Mouse (Mus musculus) MEL (cell line): ENCODE data around the gene Kcnj1. TPM values are rescaled to one million over a fixed set of nuclear protein-coding genes. Genes with fewer than 3 reads are reported as not detected.

Source experiments
- DNase-seq: peaks from one replicate; pipeline ENCODE4 v3.0.0; 2011; ENCODE audit warnings: low read depth, low spot score
- H3K27ac ChIP-seq: 2 replicates; pipeline ENCODE4 v1.5.1; 2012; ENCODE audit warnings: low read depth, mild to moderate bottlenecking, control low read depth, low read length, moderate library complexity; ENCODE audit not compliant: control insufficient read depth
- H3K27me3 ChIP-seq, 2 experiments: fragments of 150-350 bp in 1 of 2; sonication (generic) in 1 of 2; 2 replicates each; pipeline ENCODE4 v1.6.1; 2012; ENCODE audit warnings: low read length in 2 of 2, mild to moderate bottlenecking in 2 of 2, improper control_type of control experiment in 1 of 2, moderate library complexity in 1 of 2; ENCODE audit not compliant: insufficient read depth in 2 of 2, control insufficient read depth in 1 of 2
- H3K36me3 ChIP-seq, 2 experiments: 2 replicates each; pipeline ENCODE4 v1.6.1; 2012 to 2014; ENCODE audit warnings: low read length in 2 of 2, improper control_type of control experiment in 1 of 2, inconsistent platforms in 1 of 2, mild to moderate bottlenecking in 1 of 2; ENCODE audit not compliant: insufficient read depth in 2 of 2, control insufficient read depth in 1 of 2
- H3K4me1 ChIP-seq, 2 experiments: fragments of 150-350 bp in 1 of 2; sonication (generic) in 1 of 2; 2 replicates each; pipeline ENCODE4 v1.6.1; 2012; ENCODE audit warnings: low read length in 2 of 2, improper control_type of control experiment in 1 of 2, mild to moderate bottlenecking in 1 of 2; ENCODE audit not compliant: insufficient read depth in 2 of 2, control insufficient read depth in 1 of 2
- H3K4me3 ChIP-seq, 2 experiments: fragments of 150-350 bp in 1 of 2; sonication (generic) in 1 of 2; 2 replicates each; pipeline ENCODE4 v1.5.1; 2012; ENCODE audit warnings: low read depth in 2 of 2, low read length in 2 of 2, mild to moderate bottlenecking in 2 of 2, moderate library complexity in 2 of 2, control low read depth in 1 of 2, improper control_type of control experiment in 1 of 2; ENCODE audit not compliant: control insufficient read depth in 1 of 2, insufficient read depth in 1 of 2
- H3K79me2 ChIP-seq: 2 replicates; pipeline ENCODE4 v1.6.1; 2012; ENCODE audit warnings: mild to moderate bottlenecking, low read length, moderate library complexity; ENCODE audit not compliant: control insufficient read depth, poor library complexity, insufficient read depth
- H3K9ac ChIP-seq: 2 replicates; pipeline ENCODE4 v1.6.1; 2012; ENCODE audit warnings: low read depth, mild to moderate bottlenecking, control low read depth, low read length, moderate library complexity; ENCODE audit not compliant: control insufficient read depth, poor library complexity, severe bottlenecking
- H3K9me3 ChIP-seq: fragments of 150-350 bp; sonication (generic); replicated peaks from 2 replicates; pipeline ENCODE4 v1.6.1; 2012; ENCODE audit warnings: mild to moderate bottlenecking, low read length, improper control_type of control experiment, moderate library complexity; ENCODE audit not compliant: insufficient read depth
- GATA1 ChIP-seq: IDR thresholded peaks from 2 replicates; pipeline ENCODE4 v1.6.1; 2011; ENCODE audit warnings: low read depth, low read length, improper control_type of control experiment
- JUND ChIP-seq: IDR thresholded peaks from 2 replicates; pipeline ENCODE4 v1.6.1; 2011; ENCODE audit warnings: low read depth, mild to moderate bottlenecking, improper control_type of control experiment, low read length
- KAT2A ChIP-seq: conservative IDR thresholded peaks from 2 replicates; pipeline ENCODE4 v1.6.1; 2012; ENCODE audit warnings: low read depth, low read length, improper control_type of control experiment, inconsistent platforms
- MAX ChIP-seq: IDR thresholded peaks from 2 replicates; pipeline ENCODE4 v1.6.1; 2011; ENCODE audit warnings: low read length, improper control_type of control experiment
- MAZ ChIP-seq: IDR thresholded peaks from 2 replicates; pipeline ENCODE4 v1.6.1; 2012; ENCODE audit warnings: low read depth, mild to moderate bottlenecking, inconsistent platforms, low read length, improper control_type of control experiment
- MXI1 ChIP-seq: IDR thresholded peaks from 2 replicates; pipeline ENCODE4 v1.6.1; 2011; ENCODE audit warnings: mild to moderate bottlenecking, low read depth, low read length, improper control_type of control experiment
- MYC ChIP-seq: IDR thresholded peaks from 2 replicates; pipeline ENCODE4 v1.6.1; 2011; ENCODE audit warnings: low read depth, mild to moderate bottlenecking, low read length, improper control_type of control experiment, moderate library complexity
- NELFE ChIP-seq: IDR thresholded peaks from 2 replicates; pipeline ENCODE4 v1.6.1; 2011; ENCODE audit warnings: low read depth, low read length, improper control_type of control experiment
- NRF1 ChIP-seq: IDR thresholded peaks from 2 replicates; pipeline ENCODE4 v1.6.1; 2014; ENCODE audit warnings: low read depth, mild to moderate bottlenecking, inconsistent platforms, low read length, improper control_type of control experiment, moderate library complexity; ENCODE audit not compliant: poor library complexity, insufficient read depth, severe bottlenecking
- POLR2AphosphoS2 ChIP-seq: IDR thresholded peaks from 2 replicates; pipeline ENCODE4 v1.6.1; 2011; ENCODE audit warnings: low read length, improper control_type of control experiment
- POLR2AphosphoS5 ChIP-seq: IDR thresholded peaks from 2 replicates; pipeline ENCODE4 v1.6.1; 2012; ENCODE audit warnings: low read depth, borderline replicate concordance, mild to moderate bottlenecking, inconsistent platforms, low read length, moderate library complexity, mixed read lengths
- RAD21 ChIP-seq: IDR thresholded peaks from 2 replicates; pipeline ENCODE4 v1.6.1; 2011; ENCODE audit warnings: mild to moderate bottlenecking, low read depth, low read length, improper control_type of control experiment
- SIN3A ChIP-seq: IDR thresholded peaks from 2 replicates; pipeline ENCODE4 v1.6.1; 2012; ENCODE audit warnings: low read length, improper control_type of control experiment, inconsistent platforms
- SMC3 ChIP-seq: IDR thresholded peaks from 2 replicates; pipeline ENCODE4 v1.6.1; 2011; ENCODE audit warnings: low read depth, low read length, improper control_type of control experiment
- TAL1 ChIP-seq: IDR thresholded peaks from 2 replicates; pipeline ENCODE4 v1.6.1; 2012; ENCODE audit warnings: mild to moderate bottlenecking, inconsistent platforms, low read length, moderate library complexity, mixed read lengths
- TBP ChIP-seq: IDR thresholded peaks from 2 replicates; pipeline ENCODE4 v1.8.0; 2011; ENCODE audit warnings: low read depth, low read length, improper control_type of control experiment
- TCF12 ChIP-seq: IDR thresholded peaks from 2 replicates; pipeline ENCODE4 v1.6.1; 2014; ENCODE audit warnings: low read depth, mild to moderate bottlenecking, inconsistent platforms, low read length, improper control_type of control experiment, moderate library complexity
- USF2 ChIP-seq, 2 experiments: IDR thresholded peaks; 2 replicates each; pipeline ENCODE4 v1.6.1; 2011 to 2012; ENCODE audit warnings: improper control_type of control experiment in 2 of 2, low read length in 2 of 2, borderline replicate concordance in 1 of 2, inconsistent platforms in 1 of 2, low read depth in 1 of 2, mild to moderate bottlenecking in 1 of 2; ENCODE audit not compliant: insufficient read depth in 1 of 2
- ZC3H11A ChIP-seq: IDR thresholded peaks from 2 replicates; pipeline ENCODE4 v1.6.1; 2012; ENCODE audit warnings: low read depth, mild to moderate bottlenecking, inconsistent platforms, low read length, improper control_type of control experiment
- ZKSCAN1 ChIP-seq: IDR thresholded peaks from 2 replicates; pipeline ENCODE4 v1.6.1; 2012; ENCODE audit warnings: low read depth, mild to moderate bottlenecking, inconsistent platforms, low read length, improper control_type of control experiment, moderate library complexity
- ZMIZ1 ChIP-seq: IDR thresholded peaks from 2 replicates; pipeline ENCODE4 v1.6.1; 2012; ENCODE audit warnings: low read depth, mild to moderate bottlenecking, inconsistent platforms, low read length, improper control_type of control experiment, moderate library complexity
- ZNF384 ChIP-seq: IDR thresholded peaks from 2 replicates; pipeline ENCODE4 v1.6.1; 2012; ENCODE audit warnings: low read depth, mild to moderate bottlenecking, inconsistent platforms, low read length, improper control_type of control experiment
- polyA plus RNA-seq, 2 experiments: library from polyadenylated mRNA; stranded (reverse) in 1 of 2; unstranded in 1 of 2; fragments of >175 nt in 1 of 2; fragments of >200 nt in 1 of 2; gene quantifications; 2 replicates each; pipeline versions ENCODE4 v1.2.1 to v1.2.4; 2012; ENCODE audit warnings: low replicate concordance in 2 of 2, low read depth in 1 of 2; ENCODE audit not compliant: insufficient read length in 2 of 2, insufficient read depth in 1 of 2, missing spikeins in 1 of 2
- total RNA-seq: library from RNA; depleted of rRNA; stranded (reverse); fragments of 300-350 nt; gene quantifications from 2 replicates; pipeline ENCODE4 v1.2.3, GENCODE M21; 2012

The Kcnj1 gene
- total and polyA plus RNA-seq, 3 experiments, result not detected

DNA sequence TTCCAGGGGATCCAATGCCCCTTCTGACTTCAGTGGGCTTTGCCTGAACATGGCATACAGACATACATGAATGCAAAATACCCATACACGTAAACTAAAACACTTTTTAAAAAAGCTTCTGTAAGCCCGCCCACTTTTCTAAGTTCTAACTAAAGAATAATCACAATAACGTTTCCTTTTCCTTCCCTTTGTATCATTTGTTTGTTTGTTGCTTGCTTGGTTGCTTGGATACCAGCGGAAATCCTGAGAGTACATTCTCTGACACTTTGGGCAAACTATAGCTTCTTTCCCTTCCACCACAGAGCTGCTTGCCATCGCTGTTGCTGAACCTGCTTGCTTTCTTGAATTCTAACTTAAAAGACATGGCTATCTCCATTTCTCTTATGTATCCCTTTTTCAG is 41.1 kb upstream of the Kcnj1 start:
- Histone ChIP-seq H3K36me3 (no peaks in the 10 kb centered on the region), H3K9me3 (no peaks in the 10 kb centered on the region), H3K79me2 (no peaks in the 10 kb centered on the region), H3K4me1 (no peaks in the 10 kb centered on the region), H3K27ac (no peak overlapping the region), H3K27me3 (no peaks in the 10 kb centered on the region), H3K9ac (no peak overlapping the region), H3K4me3 (no peak overlapping the region)
- TF ChIP-seq POLR2AphosphoS2, result no peak
- TF ChIP-seq JUND, result no peak
- no peak for TF ChIP-seq POLR2AphosphoS5
- no peak for TF ChIP-seq TCF12
- no peak for TF ChIP-seq SMC3
- TF ChIP-seq ZNF384, result no peak
- no peak for TF ChIP-seq MAX
- no peak for TF ChIP-seq KAT2A
- TF ChIP-seq NELFE, result no peak
- no peak for TF ChIP-seq TBP
- DNase-seq, result no peak

DNA sequence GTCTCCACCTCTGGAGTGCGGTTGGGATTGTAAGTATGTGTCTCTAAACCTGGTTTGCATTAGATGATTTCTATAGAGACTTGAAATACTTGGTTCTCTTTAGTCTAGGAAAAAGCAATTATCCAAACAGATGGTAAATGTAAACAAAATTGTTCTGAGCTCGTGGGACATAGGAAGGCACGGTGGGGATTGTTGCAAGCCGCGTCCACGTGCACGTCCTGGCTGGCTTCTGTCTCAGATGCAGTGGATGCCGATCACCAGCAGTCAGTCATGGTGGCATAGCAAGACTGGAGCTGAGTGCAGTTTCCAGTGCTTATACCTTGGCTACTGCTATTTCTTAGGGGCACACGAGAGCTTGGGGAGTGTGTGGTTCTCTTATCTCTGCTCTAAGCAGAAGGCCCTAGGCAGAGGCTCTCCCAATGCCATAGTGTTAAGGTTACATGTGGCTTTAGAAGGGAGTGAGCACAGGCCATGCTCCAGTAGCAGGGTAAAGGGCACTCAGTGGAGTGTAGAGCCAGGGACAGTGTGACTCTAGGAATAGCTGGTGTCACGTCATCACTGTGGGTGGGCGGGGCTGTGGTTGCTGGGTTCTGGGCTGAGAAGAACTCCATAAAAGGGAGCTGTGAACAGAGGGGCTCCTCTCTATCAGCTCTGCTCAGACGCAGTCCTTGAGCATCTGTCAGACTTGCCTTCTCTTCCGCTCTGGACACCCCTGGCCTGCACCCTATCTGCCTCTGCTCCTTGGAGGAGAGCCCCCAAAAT is 36.7 kb upstream of the Kcnj1 start:
- Histone ChIP-seq H3K9me3 (no peaks in the 10 kb centered on the region), H3K36me3 (peaks cover 0 to 4% of the 10 kb centered on the region in 2 experiments; a peak in 2 of 4 replicates), H3K9ac (no peak overlapping the region), H3K4me1 (peaks cover 0 to 6% of the 10 kb centered on the region in 2 experiments; a peak in 2 of 4 replicates), H3K79me2 (no peaks in the 10 kb centered on the region), H3K27me3 (no peaks in the 10 kb centered on the region), H3K4me3 (no peak overlapping the region), H3K27ac (no peak overlapping the region)
- peak; percentile 61 for DNase-seq
- TF ChIP-seq ZC3H11A, result no peak
- no peak for TF ChIP-seq GATA1
- no peak for TF ChIP-seq NELFE
- TF ChIP-seq ZKSCAN1, result no peak
- TF ChIP-seq ZMIZ1, result no peak
- no peak for TF ChIP-seq TAL1
- no peak for TF ChIP-seq MYC
- no peak for TF ChIP-seq POLR2AphosphoS2
- no peak for TF ChIP-seq MXI1
- TF ChIP-seq SIN3A, result no peak
- no peak for TF ChIP-seq USF2 (IDR thresholded peaks at IDR 0.05; ENCODE audit: borderline replicate concordance in 1 of 2, insufficient read depth in 1 of 2, low read depth in 1 of 2, low read length in 2 of 2)
- TF ChIP-seq MAZ, result no peak
- no peak for TF ChIP-seq RAD21
- no peak for TF ChIP-seq JUND
- no peak for TF ChIP-seq TCF12
- TF ChIP-seq NRF1, result no peak
